Mouse (Mus musculus) midbrain, embryonic 12.5 days (tissue): Measurements from ENCODE around the gene Apol11a. TPM values are rescaled to one million over a fixed set of nuclear protein-coding genes. Genes with fewer than 3 reads are reported as not detected.
"Not testable (repeated sequence)": the region's sequence is repeated elsewhere in the genome, so short reads cannot be mapped to it uniquely, and the experiment has no call there.

ENCODE experiments used
- ATAC-seq: fragments of 200-750 bp; cut with Nextera tagmentation; 2 replicates; pipeline ENCODE4 v1.8.0; 2017; ENCODE audit warnings: low read depth, moderate TSS enrichment, moderate library complexity; ENCODE audit not compliant: low FRiP score
- H3K27ac ChIP-seq: fragments of 300-500 bp; sonication (generic); replicated peaks from 2 replicates; pipeline ENCODE4 v1.5.1; 2016; ENCODE audit warnings: mild to moderate bottlenecking
- H3K27me3 ChIP-seq: fragments of 300-500 bp; sonication (generic); 2 replicates; pipeline ENCODE4 v1.6.1; 2016; ENCODE audit warnings: mild to moderate bottlenecking
- H3K36me3 ChIP-seq: fragments of 300-500 bp; sonication (generic); 2 replicates; pipeline ENCODE4 v1.6.1; 2016
- H3K4me1 ChIP-seq: fragments of 300-500 bp; sonication (generic); 2 replicates; pipeline ENCODE4 v1.6.1; 2016
- H3K4me2 ChIP-seq: fragments of 300-500 bp; sonication (generic); replicated peaks from 2 replicates; pipeline ENCODE4 v1.6.1; 2016; ENCODE audit warnings: mild to moderate bottlenecking, moderate library complexity
- H3K4me3 ChIP-seq: fragments of 300-500 bp; sonication (generic); 2 replicates; pipeline ENCODE4 v1.5.1; 2016; ENCODE audit warnings: mild to moderate bottlenecking
- H3K9ac ChIP-seq: fragments of 300-500 bp; sonication (generic); replicated peaks from 2 replicates; pipeline ENCODE4 v1.6.1; 2016; ENCODE audit warnings: mild to moderate bottlenecking, moderate library complexity
- H3K9me3 ChIP-seq: fragments of 300-500 bp; sonication (generic); 2 replicates; pipeline ENCODE4 v1.6.1; 2016; ENCODE audit warnings: mild to moderate bottlenecking
- WGBS: fragments of 180-500 bp; shearing (Covaris S2); methylation state at CpG from one replicate; pipeline ENCODE4 v1.1.7; 2016; 5-methylcytosine and 5-hydroxymethylcytosine counted together
- polyA plus RNA-seq: library from polyadenylated mRNA; unstranded; fragments of >200 nt; fragmentation: Nextera tagmentation; extraction: Ambion mirVana; gene quantifications from 2 replicates; pipeline ENCODE4 v1.2.1, GENCODE M21; 2016

The Apol11a gene
- polyA plus RNA-seq: not detected in 2 replicates

DNA sequence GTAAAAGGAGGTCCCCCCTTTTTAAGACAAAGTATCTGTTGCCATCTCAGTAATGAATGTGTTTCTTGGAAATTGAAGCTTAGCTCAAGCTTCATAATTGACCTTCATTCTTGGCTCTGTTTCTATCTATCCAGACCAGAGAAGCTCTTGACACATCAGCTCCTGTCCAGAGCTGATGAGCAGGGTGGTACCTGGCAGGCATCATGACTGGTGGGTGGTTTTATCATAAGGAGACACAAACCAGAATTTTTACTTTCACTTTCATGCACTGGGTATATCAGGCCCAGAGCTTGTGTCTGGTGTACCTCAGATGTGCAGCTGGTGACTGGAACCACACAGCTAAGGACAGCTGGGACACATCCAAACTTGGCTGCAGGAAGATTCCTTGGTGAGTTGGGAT lies at the start of gene Apol11a:
TSS of gene Apol11a (plus strand) at position 306 of the 400 bp plus-strand sequence.
- not testable (repeated sequence) for H3K9me3 ChIP-seq, H3K36me3 ChIP-seq, H3K4me1 ChIP-seq, H3K9ac ChIP-seq, H3K4me2 ChIP-seq, H3K4me3 ChIP-seq, H3K27me3 ChIP-seq, ATAC-seq, H3K27ac ChIP-seq

DNA sequence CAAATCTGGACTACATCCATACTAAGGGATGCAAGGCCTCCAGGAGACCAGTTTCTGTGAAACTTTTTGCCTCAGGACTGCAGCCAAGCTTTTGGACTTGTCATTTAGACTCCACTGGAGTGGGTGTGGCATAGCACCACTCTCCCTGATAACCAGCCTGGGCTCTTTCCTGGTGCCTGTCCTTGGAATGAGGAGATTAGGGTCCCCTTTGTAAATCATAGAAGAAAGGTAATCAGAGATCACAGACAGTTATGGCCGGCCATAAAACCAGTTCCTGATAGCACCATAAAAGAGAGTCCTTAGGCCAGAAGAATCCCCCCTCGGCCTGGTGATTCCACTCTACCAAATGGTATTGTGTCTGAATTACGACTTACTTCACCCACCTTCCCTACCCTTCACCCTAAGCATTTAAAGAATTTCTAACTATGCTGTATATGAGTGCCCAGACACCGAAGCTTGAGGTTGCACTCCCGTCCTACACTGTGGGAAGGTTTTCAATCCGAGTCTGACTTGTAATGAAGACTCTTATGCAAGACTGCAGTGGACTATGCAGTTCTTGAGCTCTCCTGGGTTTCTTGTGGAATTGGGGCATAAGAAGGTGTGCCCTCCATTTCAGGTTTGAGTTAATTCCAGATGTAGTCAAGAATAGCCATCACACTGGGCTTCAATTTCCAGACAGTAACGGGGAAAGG lies 33.2 kb upstream of the Apol11a start:
- H3K9ac ChIP-seq, H3K27ac ChIP-seq, ATAC-seq, H3K4me3 ChIP-seq, H3K9me3 ChIP-seq, H3K27me3 ChIP-seq, H3K36me3 ChIP-seq, H3K4me1 ChIP-seq, H3K4me2 ChIP-seq: not testable (repeated sequence)
- 88% methylated on average over 7 of the region's 7 CpGs for WGBS

DNA sequence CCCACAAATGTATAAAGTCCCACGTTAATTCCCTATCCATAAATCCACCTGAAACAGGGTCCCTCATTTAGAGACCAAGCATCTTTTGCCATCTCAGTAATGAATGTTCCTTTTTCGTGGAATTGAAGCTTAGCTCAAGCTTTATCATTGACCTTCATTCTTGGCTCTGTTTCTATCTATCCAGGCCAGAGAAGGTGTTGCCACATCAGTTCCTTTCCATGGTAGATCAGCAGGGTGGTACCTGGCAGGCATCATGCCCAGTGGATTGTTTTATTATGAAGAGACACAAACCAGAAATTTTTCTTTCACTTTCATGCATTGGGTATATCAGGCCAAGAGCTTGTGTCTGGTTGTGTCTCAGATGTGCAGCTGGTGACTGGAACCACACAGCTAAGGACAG lies 31.4 kb upstream of the Apol11a start, which contains the start of gene Apol10a:
TSS of gene Apol10a (plus strand) at position 355 of the 400 bp plus-strand sequence.
- 83% methylated on average over 2 of the region's 2 CpGs for WGBS
- not testable (repeated sequence) for H3K27ac ChIP-seq, H3K4me2 ChIP-seq, H3K36me3 ChIP-seq, ATAC-seq, H3K9me3 ChIP-seq, H3K4me1 ChIP-seq, H3K9ac ChIP-seq, H3K27me3 ChIP-seq, H3K4me3 ChIP-seq

DNA sequence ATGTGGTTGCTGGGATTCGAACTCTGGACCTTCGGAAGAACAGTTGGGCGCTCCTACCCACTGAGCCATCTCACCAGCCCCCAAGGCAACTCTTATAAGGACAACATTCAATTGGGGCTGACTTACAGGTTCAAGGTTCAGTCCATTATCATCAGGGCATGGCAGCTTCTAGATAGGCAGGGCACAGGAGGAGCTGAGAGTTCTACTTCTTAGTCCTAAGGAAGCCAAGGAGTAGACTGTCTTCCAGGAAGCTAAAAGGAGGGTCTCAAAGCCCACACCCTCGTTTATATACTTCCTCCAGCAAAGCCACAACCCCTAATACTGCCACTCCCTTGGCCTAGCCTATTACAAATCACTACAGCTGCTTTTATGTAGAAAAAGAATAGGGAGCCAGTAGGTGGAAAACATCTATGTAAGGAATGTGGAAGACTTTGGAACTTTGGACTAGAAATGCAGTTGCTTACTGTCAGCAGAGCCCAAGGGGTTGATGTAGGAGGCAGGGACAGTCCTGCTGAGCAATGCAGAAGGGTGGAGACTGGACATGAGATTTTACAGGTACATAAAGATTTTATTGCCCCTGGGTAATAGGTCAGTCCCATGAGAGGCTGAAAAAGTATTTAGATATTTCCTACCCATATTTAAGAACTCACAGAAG lies 25.8 kb upstream of the Apol11a start:
- Histone ChIP-seq H3K27me3 (no peaks in the 10 kb centered on the region), H3K4me3 (no peak overlapping the region), H3K27ac (no peak overlapping the region), H3K9me3 (no peaks in the 10 kb centered on the region), H3K4me1 (no peaks in the 10 kb centered on the region), H3K4me2 (no peak overlapping the region), H3K9ac (no peak overlapping the region), H3K36me3 (no peaks in the 10 kb centered on the region)
- ATAC-seq: no peak
- 70% methylated on average over 4 of the region's 4 CpGs for WGBS

DNA sequence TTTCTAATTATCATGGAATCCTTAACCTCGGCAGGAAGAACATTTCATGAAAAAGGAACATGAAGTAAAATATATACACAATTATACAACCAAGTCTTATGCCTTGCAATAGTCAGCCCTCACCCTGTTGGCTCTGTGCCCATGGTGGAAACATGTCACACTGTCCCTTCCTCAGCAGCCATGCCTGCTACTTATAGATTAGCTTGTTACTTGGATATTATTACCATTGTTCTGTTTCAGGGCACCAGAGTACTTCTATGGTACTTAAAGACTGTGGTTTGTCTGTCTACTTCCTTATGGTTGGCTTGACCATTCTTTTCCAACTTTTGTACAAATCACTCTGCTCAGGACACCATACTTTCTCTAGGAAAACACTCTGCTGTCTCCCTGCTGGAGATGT lies 14.9 kb upstream of the Apol11a start:
- not testable (repeated sequence) for H3K9me3 ChIP-seq, H3K4me3 ChIP-seq, H3K27me3 ChIP-seq, H3K9ac ChIP-seq, H3K27ac ChIP-seq, H3K4me2 ChIP-seq, H3K36me3 ChIP-seq, ATAC-seq, H3K4me1 ChIP-seq
- WGBS: no CpG with 5 or more reads among the region's 1 CpGs

DNA sequence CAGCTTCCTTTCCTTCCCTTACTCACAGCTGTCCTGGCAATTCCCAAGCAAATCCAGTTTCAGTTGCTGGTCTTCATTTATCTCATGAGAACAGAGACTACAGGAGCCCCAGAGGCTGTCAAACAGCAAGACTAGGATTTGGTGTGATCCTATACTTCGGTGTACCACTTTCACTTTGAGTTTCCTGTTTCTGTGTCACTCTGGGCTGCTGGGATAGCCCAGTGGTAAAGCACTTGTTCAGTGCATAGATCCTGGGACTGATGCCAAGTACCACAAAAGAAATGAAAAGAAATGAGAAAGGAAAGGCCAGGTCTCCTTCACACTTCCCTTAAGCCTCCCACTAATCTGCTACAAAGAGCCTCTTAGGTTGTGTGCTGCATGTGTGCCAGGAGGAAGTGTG lies 13.4 kb upstream of the Apol11a start:
- H3K36me3 ChIP-seq, H3K4me3 ChIP-seq, ATAC-seq, H3K27me3 ChIP-seq, H3K9me3 ChIP-seq, H3K4me1 ChIP-seq, H3K9ac ChIP-seq, H3K27ac ChIP-seq, H3K4me2 ChIP-seq: not testable (repeated sequence)
- 81% methylated on average over 1 of the region's 1 CpGs for WGBS

DNA sequence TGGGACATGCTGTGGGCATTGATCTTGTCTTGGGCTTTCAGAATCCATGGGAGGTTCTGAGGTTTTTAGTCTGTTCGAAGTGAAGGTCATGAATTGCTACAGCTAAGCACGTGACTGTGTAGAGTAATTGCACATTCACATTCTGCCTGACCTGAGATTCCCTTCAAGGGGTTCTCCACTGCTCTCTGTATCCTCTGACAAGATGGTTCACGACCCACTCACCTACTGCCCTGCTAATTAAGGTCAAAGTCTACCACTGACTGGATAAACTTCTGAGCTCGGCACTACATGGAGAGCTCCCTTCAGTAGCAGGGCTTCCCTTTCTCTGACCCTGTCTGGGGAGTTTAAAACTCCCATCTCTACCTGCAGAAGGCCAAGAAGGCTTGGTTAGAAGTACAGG lies 12.5 kb downstream of the Apol11a start:
- not testable (repeated sequence) for ATAC-seq, H3K27me3 ChIP-seq, H3K4me1 ChIP-seq, H3K9me3 ChIP-seq, H3K36me3 ChIP-seq, H3K4me2 ChIP-seq, H3K27ac ChIP-seq, H3K9ac ChIP-seq, H3K4me3 ChIP-seq
- WGBS: 74% methylated on average over 4 of the region's 4 CpGs

DNA sequence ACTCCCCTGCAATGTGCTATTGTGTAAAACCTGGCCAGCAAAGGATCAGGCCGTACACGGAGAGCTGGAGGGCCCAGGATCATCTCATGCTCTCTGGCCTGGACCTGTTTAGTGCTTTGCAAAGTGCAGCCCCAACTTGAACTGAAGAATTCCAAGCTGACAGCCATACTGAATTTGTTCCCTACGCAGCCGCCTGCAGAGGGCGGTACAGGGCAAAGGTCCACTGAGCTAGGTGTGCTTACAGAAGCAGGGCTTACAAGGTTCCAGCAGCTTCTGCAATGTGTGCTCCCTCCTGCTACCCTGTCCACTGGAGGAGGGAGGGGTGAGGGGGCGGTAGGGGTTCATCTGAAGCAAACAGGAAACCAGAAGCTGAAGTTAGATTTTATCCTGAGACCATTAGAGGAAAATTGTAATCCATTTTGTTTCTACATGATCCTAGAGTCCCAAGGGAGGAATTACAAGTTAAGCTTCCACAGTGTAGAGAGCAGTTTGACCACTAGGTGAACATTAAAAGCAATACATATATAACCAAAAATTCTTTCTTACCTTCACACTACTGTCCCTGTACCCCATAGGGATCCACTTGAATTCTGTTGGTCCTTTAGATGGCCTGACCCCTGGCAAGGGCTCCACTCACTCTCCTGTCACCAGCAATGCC lies 15.2 kb downstream of the Apol11a start:
- not testable (repeated sequence) for H3K4me2 ChIP-seq, H3K4me3 ChIP-seq, H3K9me3 ChIP-seq, H3K36me3 ChIP-seq, H3K9ac ChIP-seq, ATAC-seq, H3K27me3 ChIP-seq, H3K4me1 ChIP-seq, H3K27ac ChIP-seq
- WGBS: 18% methylated on average over 6 of the region's 6 CpGs

DNA sequence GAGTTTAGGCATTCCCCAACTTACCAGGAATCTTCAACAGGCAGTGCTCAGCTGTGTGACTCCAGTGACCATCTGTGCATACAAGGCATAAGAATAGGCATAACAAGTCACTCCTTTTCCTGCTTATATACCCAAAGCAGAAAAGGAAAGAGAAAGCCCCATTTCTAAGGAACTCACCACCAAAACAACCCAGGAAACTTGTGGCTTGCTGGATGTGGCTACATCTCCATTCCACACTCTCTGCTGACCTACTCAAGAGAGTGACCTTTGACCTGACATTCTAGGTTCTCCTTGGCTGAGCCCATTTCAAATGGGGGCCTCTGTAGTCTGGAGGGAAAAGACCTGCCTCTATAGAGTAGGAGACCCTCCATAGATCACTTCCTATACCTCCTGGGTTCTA lies 25.1 kb downstream of the Apol11a start, which contains the start of gene Apol7c:
TSS of gene Apol7c (minus strand) at position 101 of the 400 bp plus-strand sequence.
- H3K4me1 ChIP-seq: no peaks in the 10 kb centered on the region
- H3K27ac ChIP-seq: no peak within 1 kb of the TSS
- no peak within 1 kb of the TSS for H3K4me3 ChIP-seq
- H3K9me3 ChIP-seq: no peaks in the 10 kb centered on the region
- no peak within 1 kb of the TSS for H3K9ac ChIP-seq
- H3K4me2 ChIP-seq: no peak within 1 kb of the TSS
- ATAC-seq: no peak
- H3K27me3 ChIP-seq: no peaks in the 10 kb centered on the region
- H3K36me3 ChIP-seq: no peaks in the 10 kb centered on the region

DNA sequence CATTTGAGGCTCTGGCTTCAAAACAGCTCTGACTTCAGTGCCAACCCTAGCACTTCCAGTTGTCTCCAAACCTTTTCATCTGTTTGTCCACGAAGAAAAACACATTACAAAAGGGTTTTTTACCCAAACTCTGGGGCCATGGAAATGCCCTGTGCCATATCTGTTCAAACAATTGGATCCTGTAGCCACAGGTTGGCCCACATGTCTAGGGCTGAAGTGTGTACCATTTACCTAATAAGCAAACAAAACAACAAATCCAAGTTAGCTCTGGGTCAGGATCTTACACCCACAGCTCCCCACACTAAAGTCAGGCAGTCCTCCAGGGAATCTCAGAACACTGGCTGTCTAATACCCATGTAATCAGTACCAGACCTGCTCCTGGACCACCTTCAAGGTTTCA lies 31.1 kb downstream of the Apol11a start:
- H3K27me3 ChIP-seq, ATAC-seq, H3K4me1 ChIP-seq, H3K4me3 ChIP-seq, H3K27ac ChIP-seq, H3K9me3 ChIP-seq, H3K36me3 ChIP-seq, H3K4me2 ChIP-seq, H3K9ac ChIP-seq: not testable (repeated sequence)
- 34% methylated on average over 1 of the region's 1 CpGs for WGBS

DNA sequence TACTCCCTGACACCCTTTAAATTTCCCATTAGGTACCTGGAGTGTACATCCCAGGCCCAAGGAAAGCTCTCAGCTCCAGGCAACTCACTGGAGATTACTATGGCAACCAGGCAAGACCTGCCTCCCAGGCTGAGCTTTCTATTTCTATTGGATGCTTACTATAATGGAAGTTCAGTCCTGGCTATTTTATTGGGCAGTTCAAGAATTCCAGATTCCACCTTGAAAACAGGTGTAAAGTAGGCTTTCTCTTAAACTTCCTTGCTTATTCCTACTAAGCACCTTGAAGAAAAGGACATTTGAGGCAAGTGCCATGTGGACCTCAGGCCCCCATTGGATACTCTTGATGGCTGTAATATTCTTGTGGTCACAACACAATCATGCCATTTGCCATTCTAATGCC lies 53.7 kb downstream of the Apol11a start, which contains the start of gene 1700025B11Rik:
TSS of gene 1700025B11Rik (minus strand) at position 101 of the 400 bp plus-strand sequence.
- no peak for ATAC-seq
- Histone ChIP-seq H3K27me3 (no peaks in the 10 kb centered on the region), H3K9ac (no peak within 1 kb of the TSS), H3K27ac (no peak within 1 kb of the TSS), H3K4me3 (no peak within 1 kb of the TSS), H3K9me3 (no peaks in the 10 kb centered on the region), H3K4me1 (no peaks in the 10 kb centered on the region), H3K4me2 (no peak within 1 kb of the TSS), H3K36me3 (no peaks in the 10 kb centered on the region)

DNA sequence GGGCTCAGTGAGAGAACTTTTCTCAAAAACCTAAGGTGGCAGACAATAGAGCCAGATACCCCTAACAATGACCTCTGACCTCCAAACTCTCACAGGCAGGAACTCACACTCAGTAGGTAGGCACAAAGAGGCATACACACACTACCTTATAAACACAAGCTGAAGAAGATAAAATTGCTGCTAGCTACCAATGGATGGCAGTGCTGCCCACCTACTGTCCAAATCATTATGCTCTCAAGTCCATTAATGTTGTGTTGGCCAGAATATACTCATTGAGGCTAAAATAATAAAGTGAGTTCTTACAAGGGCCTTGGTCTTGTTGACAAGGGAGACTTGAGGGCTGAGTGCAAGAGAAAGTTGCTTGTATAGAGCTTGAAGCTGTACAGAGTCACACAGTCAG lies 55.1 kb downstream of the Apol11a start:
- no peaks in the 10 kb centered on the region for H3K36me3 ChIP-seq
- H3K9me3 ChIP-seq: no peaks in the 10 kb centered on the region
- no peak for ATAC-seq
- no peak overlapping the region for H3K4me3 ChIP-seq
- no peak overlapping the region for H3K27ac ChIP-seq
- no peak overlapping the region for H3K4me2 ChIP-seq
- no peak overlapping the region for H3K9ac ChIP-seq
- no peaks in the 10 kb centered on the region for H3K27me3 ChIP-seq
- H3K4me1 ChIP-seq: no peaks in the 10 kb centered on the region
